Mouse (Mus musculus): ENCODE results near the gene Arl9.
"Not testable (repeated sequence)": the region's sequence is repeated elsewhere in the genome, so short reads cannot be mapped to it uniquely, and the experiment has no call there.

The Arl9 gene

GRCm38 (mm10) chr5:77015544-77016482 is 12.0 kb downstream of the Arl9 start, which contains the start of gene Thegl:
Gene Thegl, plus strand, starts transcription at chr5:77016023.
- ATAC-seq (ENCODE audit: low TSS enrichment): peak; percentile 99

GRCm38 (mm10) chr5:77028034-77028433 is 24.2 kb downstream of the Arl9 start:
- ATAC-seq (ENCODE audit: low TSS enrichment): no peak

- ATAC-seq (ENCODE audit: low TSS enrichment): peak; percentile 80
These were observed 25.9 kb downstream of the Arl9 start for GRCm38 (mm10) chr5:77029735-77030134.

GRCm38 (mm10) chr5:77035101-77035500 is 31.2 kb downstream of the Arl9 start:
- ATAC-seq (ENCODE audit: low TSS enrichment): not testable (repeated sequence)

GRCm38 (mm10) chr5:77038451-77038850 is 34.6 kb downstream of the Arl9 start:
- ATAC-seq (ENCODE audit: low TSS enrichment): no peak

- no peak for ATAC-seq (ENCODE audit: low TSS enrichment)
These were observed 35.5 kb downstream of the Arl9 start for GRCm38 (mm10) chr5:77039391-77039790.

- ATAC-seq (ENCODE audit: low TSS enrichment): no peak
These were observed 40.5 kb downstream of the Arl9 start for GRCm38 (mm10) chr5:77044362-77044761.

- ATAC-seq (ENCODE audit: low TSS enrichment): no peak
These were observed 48.8 kb downstream of the Arl9 start for GRCm38 (mm10) chr5:77052616-77053015.

- ATAC-seq (ENCODE audit: low TSS enrichment): peak; percentile 65
These were observed 53.1 kb downstream of the Arl9 start for GRCm38 (mm10) chr5:77056881-77057440.

Measured in frontal cortex, adult (tissue).